Mouse (Mus musculus): ENCODE data around the gene Rab7b. TPM values are rescaled to one million over a fixed set of nuclear protein-coding genes. Genes with fewer than 3 reads are reported as not detected.

The Rab7b gene
- polyA plus RNA-seq, 1 experiment, result 157 TPM

DNA sequence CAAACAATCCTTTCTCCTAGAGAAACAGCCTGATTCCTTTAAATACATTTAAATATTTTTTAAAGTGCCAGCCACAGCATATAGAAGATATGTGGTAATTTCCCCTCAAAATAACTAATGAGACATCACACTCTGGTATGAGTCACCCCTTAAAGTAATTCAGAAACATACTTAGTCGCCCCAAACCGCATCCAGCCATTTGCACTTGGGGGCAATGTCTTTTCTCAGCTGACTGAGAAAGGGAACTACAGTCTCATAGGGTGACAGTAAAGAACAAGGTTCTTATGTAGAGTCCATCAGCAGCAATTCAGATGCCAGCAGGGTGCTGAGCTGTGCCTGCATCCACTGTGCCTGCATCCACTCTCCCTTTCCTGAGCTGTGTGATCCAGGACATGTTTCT is 15.0 kb downstream of the Rab7b start:
- Histone ChIP-seq H3K4me3 (ENCODE audit: insufficient read depth, low read length) (no peak overlapping the region), H3K27ac (ENCODE audit: insufficient read depth, low read depth, low read length) (peak overlapping the region; percentile 87), H3K4me1 (ENCODE audit: control insufficient read depth, insufficient read depth, low read length) (peaks cover 49% of the 10 kb centered on the region)
- TF ChIP-seq CTCF (IDR thresholded peaks at IDR 0.05; ENCODE audit: low read depth, low read length) (no peak), POLR2A (IDR thresholded peaks at IDR 0.05; ENCODE audit: borderline replicate concordance, low read depth, low read length) (no peak)

DNA sequence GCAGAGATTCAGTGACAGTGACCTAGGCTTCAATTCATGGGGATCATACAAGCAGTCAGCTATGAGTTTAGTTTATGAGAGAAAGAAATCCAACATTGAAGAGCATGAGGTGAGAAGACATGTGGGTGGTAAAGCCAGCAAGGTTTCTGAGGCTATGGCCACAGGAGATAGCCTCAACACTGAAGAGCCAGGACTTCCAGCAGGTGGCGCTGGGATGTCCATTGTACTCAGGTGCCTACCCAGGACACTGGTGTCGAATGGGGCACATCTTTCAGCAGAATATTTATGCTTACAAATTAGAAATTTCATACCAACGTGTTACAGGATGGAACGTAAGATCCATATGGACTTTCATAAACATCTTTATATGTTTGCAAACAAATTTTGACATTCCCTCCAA is 19.8 kb downstream of the Rab7b start:
- H3K4me3 ChIP-seq (ENCODE audit: insufficient read depth, low read length), result no peak overlapping the region
- no peak overlapping the region for H3K27ac ChIP-seq (ENCODE audit: insufficient read depth, low read depth, low read length)
- 0 out of 2 replicates have a peak, but pooled peaks have one; percentile 12 for TF ChIP-seq CTCF (IDR thresholded peaks at IDR 0.05; ENCODE audit: low read depth, low read length)
- TF ChIP-seq POLR2A (IDR thresholded peaks at IDR 0.05; ENCODE audit: borderline replicate concordance, low read depth, low read length), result no peak
- peaks cover 14% of the 10 kb centered on the region for H3K4me1 ChIP-seq (ENCODE audit: control insufficient read depth, insufficient read depth, low read length)

DNA sequence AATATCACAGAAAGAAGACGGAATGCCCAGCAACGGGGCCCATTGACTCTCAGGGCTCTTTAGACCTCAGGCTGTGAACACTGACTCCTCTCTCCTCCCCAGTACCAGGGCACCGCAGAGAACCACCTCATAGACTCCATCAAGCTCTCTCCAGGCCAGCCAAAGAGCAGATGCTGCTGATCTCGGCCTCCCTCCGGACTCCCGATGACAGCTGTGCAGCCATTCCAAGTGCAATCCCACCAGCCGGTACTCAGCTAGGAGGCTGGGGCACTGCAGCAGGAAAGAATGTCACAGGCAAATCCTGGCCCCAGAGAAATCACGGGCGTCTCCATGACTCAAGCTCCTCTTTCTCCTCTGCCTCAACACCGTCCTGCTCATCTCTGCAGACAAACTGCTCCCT is 23.0 kb downstream of the Rab7b start:
- TF ChIP-seq CTCF (IDR thresholded peaks at IDR 0.05; ENCODE audit: low read depth, low read length) (no peak), POLR2A (IDR thresholded peaks at IDR 0.05; ENCODE audit: borderline replicate concordance, low read depth, low read length) (no peak)
- H3K4me1 ChIP-seq (ENCODE audit: control insufficient read depth, insufficient read depth, low read length), result no peaks in the 10 kb centered on the region

DNA sequence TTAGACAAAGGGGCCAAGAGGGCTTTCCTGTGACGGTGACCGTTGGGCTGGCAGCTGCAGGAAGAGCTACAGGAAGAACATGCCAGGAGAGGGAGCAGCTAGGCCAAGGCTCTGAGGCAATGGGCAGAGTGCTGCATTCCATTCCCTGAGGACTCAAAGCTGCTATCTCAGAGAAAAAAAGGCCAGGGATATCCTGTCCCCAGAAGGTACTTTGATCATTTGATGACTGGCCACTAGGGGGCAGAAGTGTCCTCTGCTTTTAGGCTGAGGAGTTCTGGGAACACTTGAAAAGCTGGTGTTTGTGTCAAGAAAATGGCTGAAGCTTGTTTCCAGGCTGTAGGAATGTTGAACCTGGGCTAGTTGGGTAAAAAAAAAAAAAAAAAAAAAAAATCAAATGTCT is 23.9 kb downstream of the Rab7b start:
- Histone ChIP-seq H3K4me3 (ENCODE audit: insufficient read depth, low read length) (no peak overlapping the region), H3K4me1 (ENCODE audit: control insufficient read depth, insufficient read depth, low read length) (no peaks in the 10 kb centered on the region), H3K27ac (ENCODE audit: insufficient read depth, low read depth, low read length) (no peak overlapping the region)
- TF ChIP-seq POLR2A (IDR thresholded peaks at IDR 0.05; ENCODE audit: borderline replicate concordance, low read depth, low read length) (no peak), CTCF (IDR thresholded peaks at IDR 0.05; ENCODE audit: low read depth, low read length) (0 out of 2 replicates have a peak, but pooled peaks have one; percentile 20)

More for the DNA sequence above, 23.0 kb downstream of the Rab7b start:
- Histone ChIP-seq H3K27ac (ENCODE audit: insufficient read depth, low read depth, low read length) (no peak overlapping the region), H3K4me3 (ENCODE audit: insufficient read depth, low read length) (no peak overlapping the region)

DNA sequence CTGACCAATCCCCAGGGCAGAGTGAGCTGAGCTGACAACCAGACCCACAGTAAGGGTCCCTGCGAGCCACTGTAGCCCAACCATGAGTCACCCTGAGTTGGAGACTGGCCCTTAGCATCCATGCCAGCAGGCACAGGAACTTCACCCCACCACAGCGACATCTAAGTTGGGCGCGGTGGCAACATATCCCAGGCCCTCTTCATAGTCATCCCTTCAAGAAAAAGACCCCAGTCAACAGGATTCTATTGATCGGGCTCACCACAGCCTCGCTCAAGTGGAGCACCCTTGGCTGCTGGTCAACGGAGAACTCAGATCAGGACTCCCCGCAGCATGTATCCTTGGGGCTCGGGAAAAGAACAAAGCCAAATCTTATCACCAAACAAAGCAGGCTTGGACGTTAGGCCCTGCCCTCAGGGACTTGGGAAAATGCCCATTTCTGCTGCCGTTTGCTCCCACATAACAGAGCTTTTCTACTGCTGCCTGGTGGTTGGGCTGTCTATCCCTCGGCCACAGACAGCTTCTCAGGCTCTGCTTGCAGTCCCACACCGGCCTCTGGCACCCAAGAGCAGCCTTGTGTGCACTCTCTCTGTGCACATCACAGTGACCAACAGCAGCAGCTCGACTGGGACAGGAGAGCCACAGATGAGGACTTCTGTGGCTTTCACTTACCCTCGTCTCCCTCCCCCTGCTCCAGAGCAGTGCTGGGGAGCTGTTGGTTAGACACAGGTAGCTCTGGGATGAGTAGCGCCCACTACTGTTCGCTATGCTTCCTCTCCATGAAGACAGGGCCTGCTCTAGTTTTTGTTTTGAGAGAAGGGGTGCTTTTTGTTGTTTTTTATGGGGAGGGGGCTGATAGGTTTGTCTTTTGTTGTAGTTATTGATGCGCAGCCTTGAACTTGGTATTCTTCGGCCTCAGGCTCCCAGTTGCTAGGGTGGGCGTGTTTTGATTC is 26.2 kb downstream of the Rab7b start:
- H3K4me1 ChIP-seq (ENCODE audit: control insufficient read depth, insufficient read depth, low read length), result no peaks in the 10 kb centered on the region
- TF ChIP-seq POLR2A (IDR thresholded peaks at IDR 0.05; ENCODE audit: borderline replicate concordance, low read depth, low read length) (no peak), CTCF (IDR thresholded peaks at IDR 0.05; ENCODE audit: low read depth, low read length) (no peak)

DNA sequence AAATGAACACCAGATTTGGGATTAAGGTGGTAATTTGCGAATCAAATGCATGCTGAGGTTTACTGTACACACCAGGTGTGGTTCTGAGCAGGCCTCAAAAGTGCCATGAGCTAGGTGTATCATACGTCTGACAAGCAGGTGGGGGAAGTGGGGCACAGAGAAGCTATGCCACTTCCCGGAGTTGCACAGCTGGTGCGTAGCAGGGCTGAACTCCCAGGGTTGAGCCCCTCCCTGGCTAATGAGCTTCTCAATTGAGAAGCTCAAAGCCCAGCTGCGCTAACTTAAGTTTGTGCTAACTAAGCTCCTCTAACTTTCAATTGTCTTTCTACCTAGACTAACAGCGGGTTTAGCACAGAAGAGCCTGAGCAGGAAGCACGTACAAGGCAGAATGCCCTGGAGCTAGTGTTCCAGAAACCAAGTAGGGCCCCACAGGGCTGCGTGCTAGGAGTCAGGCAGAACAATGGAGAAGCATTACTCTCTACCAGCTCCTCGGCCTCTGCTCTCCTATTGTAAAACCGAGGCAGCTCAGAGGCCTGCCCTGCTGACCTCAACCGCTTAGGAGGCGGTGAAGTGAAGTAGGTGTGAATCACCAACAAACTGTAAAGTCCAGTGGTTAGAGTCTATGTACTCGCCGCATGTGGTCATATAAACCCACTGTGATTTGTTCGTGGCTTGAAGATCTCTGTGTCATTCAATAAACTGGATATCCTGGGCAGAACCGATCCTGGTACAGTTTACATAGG is 30.6 kb downstream of the Rab7b start:
- Histone ChIP-seq H3K4me1 (ENCODE audit: control insufficient read depth, insufficient read depth, low read length) (peaks cover 3% of the 10 kb centered on the region; the same call in 1 of the 2 replicates), H3K4me3 (ENCODE audit: insufficient read depth, low read length) (no peak overlapping the region), H3K27ac (ENCODE audit: insufficient read depth, low read depth, low read length) (no peak overlapping the region)
- TF ChIP-seq CTCF (IDR thresholded peaks at IDR 0.05; ENCODE audit: low read depth, low read length), result no peak
- TF ChIP-seq POLR2A (IDR thresholded peaks at IDR 0.05; ENCODE audit: borderline replicate concordance, low read depth, low read length), result no peak

More for the DNA sequence above, 26.2 kb downstream of the Rab7b start:
- Histone ChIP-seq H3K4me3 (ENCODE audit: insufficient read depth, low read length) (no peak overlapping the region), H3K27ac (ENCODE audit: insufficient read depth, low read depth, low read length) (no peak overlapping the region)

DNA sequence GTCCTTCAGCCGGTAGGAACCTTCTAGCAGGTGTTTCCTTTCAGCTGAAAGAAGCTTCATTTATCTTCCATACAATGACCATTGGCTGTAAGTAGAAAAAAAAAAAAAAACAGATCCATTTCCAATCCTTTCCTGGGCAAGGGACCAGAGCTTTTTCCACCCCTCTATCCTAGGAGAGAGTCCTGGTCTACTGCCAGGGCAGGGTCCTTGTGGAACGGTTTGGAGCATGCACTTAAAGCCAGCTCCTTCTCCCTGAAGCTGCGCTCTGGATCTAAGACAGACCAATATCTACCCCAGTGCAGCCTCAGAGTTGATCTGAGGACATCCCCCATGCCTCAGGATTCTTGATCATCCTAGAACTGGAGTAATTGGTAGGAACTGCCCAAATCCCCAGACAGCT is 33.5 kb downstream of the Rab7b start:
- Histone ChIP-seq H3K4me3 (ENCODE audit: insufficient read depth, low read length) (no peak overlapping the region), H3K4me1 (ENCODE audit: control insufficient read depth, insufficient read depth, low read length) (peaks cover 3% of the 10 kb centered on the region; the same call in 1 of the 2 replicates), H3K27ac (ENCODE audit: insufficient read depth, low read depth, low read length) (no peak overlapping the region)
- TF ChIP-seq CTCF (IDR thresholded peaks at IDR 0.05; ENCODE audit: low read depth, low read length) (no peak), POLR2A (IDR thresholded peaks at IDR 0.05; ENCODE audit: borderline replicate concordance, low read depth, low read length) (no peak)

DNA sequence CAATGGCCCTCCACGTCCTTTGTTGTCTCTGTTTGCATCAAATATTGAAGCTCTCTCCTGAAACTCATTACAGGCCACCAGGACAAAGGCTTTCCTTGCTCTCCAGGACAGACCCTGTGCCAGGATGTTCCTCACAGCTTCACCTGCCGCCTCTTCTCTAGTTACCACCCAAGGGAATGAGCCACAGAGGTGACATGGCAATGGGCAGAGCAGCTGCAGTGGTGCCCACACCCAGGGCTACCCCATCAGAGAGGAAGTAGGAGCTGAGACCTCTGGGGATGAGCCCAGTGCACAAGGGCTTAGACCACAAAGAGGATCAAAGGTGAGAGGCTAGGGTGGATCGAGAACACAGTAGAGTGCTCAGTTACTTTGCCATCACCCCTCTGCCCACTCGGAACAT is 35.1 kb downstream of the Rab7b start:
- no peak overlapping the region for H3K4me3 ChIP-seq (ENCODE audit: insufficient read depth, low read length)
- H3K27ac ChIP-seq (ENCODE audit: insufficient read depth, low read depth, low read length), result no peak overlapping the region
- TF ChIP-seq POLR2A (IDR thresholded peaks at IDR 0.05; ENCODE audit: borderline replicate concordance, low read depth, low read length) (no peak), CTCF (IDR thresholded peaks at IDR 0.05; ENCODE audit: low read depth, low read length) (no peak)
- H3K4me1 ChIP-seq (ENCODE audit: control insufficient read depth, insufficient read depth, low read length), result peaks cover 3% of the 10 kb centered on the region; the same call in 1 of the 2 replicates

DNA sequence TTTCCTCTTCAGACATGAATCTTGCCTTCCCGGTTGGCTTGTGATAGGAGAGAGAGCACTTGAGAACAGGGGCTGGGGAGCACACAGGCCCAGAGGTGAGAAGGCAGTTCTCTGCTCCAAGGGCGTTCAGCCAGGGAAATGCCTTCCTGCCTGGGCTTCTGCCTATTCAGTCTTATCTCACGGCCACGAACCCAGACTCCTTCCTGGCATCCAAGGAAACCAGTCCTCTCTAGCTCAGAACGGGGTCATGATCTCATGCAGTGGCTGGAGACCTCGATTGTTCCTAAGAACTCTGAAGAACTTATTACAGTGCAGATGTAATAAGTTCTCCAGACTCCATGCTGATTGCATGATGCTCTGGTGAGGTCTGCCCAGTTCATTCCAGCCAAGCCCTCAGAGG is 38.1 kb downstream of the Rab7b start:
- Histone ChIP-seq H3K4me1 (ENCODE audit: control insufficient read depth, insufficient read depth, low read length) (peaks cover 3% of the 10 kb centered on the region; the same call in 1 of the 2 replicates), H3K27ac (ENCODE audit: insufficient read depth, low read depth, low read length) (no peak overlapping the region), H3K4me3 (ENCODE audit: insufficient read depth, low read length) (no peak overlapping the region)
- TF ChIP-seq CTCF (IDR thresholded peaks at IDR 0.05; ENCODE audit: low read depth, low read length) (no peak), POLR2A (IDR thresholded peaks at IDR 0.05; ENCODE audit: borderline replicate concordance, low read depth, low read length) (no peak)
